Mouse (Mus musculus) liver, postnatal 0 days (tissue): ENCODE measurements at regions not wholly inside any gene's neighbourhood (a gene's known extent, or its start where the extent isn't known, plus 50 kb on each side); places are given as distances from the start of the nearest gene placed in this dataset.

Experiments used
- ATAC-seq: fragments of 200-750 bp; cut with Nextera tagmentation; 2 replicates; pipeline ENCODE4 v1.8.0; 2017; ENCODE audit warnings: mild to moderate bottlenecking, moderate library complexity
- DNase-seq: peaks from one replicate; pipeline ENCODE4 v3.0.0-alpha.2; 2016
- H3K27ac ChIP-seq: fragments of 300-500 bp; sonication (generic); 2 replicates; pipeline ENCODE4 v1.5.1; 2014; ENCODE audit warnings: antibody characterized with exemption, moderate library complexity, mild to moderate bottlenecking, low read depth
- H3K27me3 ChIP-seq: fragments of 300-500 bp; sonication (generic); 2 replicates; pipeline ENCODE4 v1.6.1; 2014; ENCODE audit warnings: low read length, control low read depth, mixed read lengths; ENCODE audit not compliant: insufficient read depth
- H3K36me3 ChIP-seq: fragments of 300-500 bp; sonication (generic); replicated peaks from 2 replicates; pipeline ENCODE4 v1.6.1; 2014; ENCODE audit warnings: mild to moderate bottlenecking, control low read depth, low read length, moderate library complexity, mixed read lengths; ENCODE audit not compliant: insufficient read depth
- H3K4me1 ChIP-seq: fragments of 300-500 bp; sonication (generic); 2 replicates; pipeline ENCODE4 v1.6.1; 2014; ENCODE audit warnings: antibody characterized with exemption, mild to moderate bottlenecking, control low read depth; ENCODE audit not compliant: insufficient read depth
- H3K4me2 ChIP-seq: fragments of 300-500 bp; sonication (generic); 2 replicates; pipeline ENCODE4 v1.6.1; 2014; ENCODE audit warnings: low read depth, mild to moderate bottlenecking, low read length, moderate library complexity, mixed read lengths
- H3K4me3 ChIP-seq: fragments of 300-500 bp; sonication (generic); 2 replicates; pipeline ENCODE4 v1.5.1; 2014; ENCODE audit warnings: low read depth, low read length
- H3K9ac ChIP-seq: fragments of 300-500 bp; sonication (generic); replicated peaks from 2 replicates; pipeline ENCODE4 v1.6.1; 2014; ENCODE audit warnings: mild to moderate bottlenecking, moderate library complexity
- H3K9me3 ChIP-seq: fragments of 300-500 bp; sonication (generic); 2 replicates; pipeline ENCODE4 v1.6.1; 2016; ENCODE audit warnings: mild to moderate bottlenecking, control low read depth, low read length, mixed read lengths
- CTCF ChIP-seq: sonication (generic); IDR thresholded peaks from 2 replicates; pipeline ENCODE4 v1.5.1; 2016; ENCODE audit warnings: antibody characterized with exemption, low read depth
- EP300 ChIP-seq: IDR thresholded peaks from 2 replicates; pipeline ENCODE4 v1.6.1; 2016; ENCODE audit warnings: antibody characterized with exemption, low read depth, mild to moderate bottlenecking
- WGBS: fragments of 180-500 bp; shearing (Covaris S2); extraction: QIAGEN DNeasy Blood & Tissue Kit; methylation state at CpG from one replicate; pipeline ENCODE4 v1.1.7; 2014; ENCODE audit not compliant: insufficient replicate concordance; 5-methylcytosine and 5-hydroxymethylcytosine counted together

GRCm38 (mm10) chr9:116511450-116511849, 336.3 kb upstream of the Tgfbr2 start:
- Histone ChIP-seq H3K27me3 (no peaks in the 10 kb centered on the region), H3K4me2 (no peak overlapping the region), H3K36me3 (no peaks in the 10 kb centered on the region), H3K9ac (no peak overlapping the region), H3K4me3 (no peak overlapping the region), H3K9me3 (no peaks in the 10 kb centered on the region), H3K27ac (no peak overlapping the region), H3K4me1 (no peaks in the 10 kb centered on the region)
- DNase-seq (no peak), ATAC-seq (no peak)
- peak; percentile 61 for TF ChIP-seq CTCF
- no peak for TF ChIP-seq EP300
- whole genome bisulfite sequencing, result 36% methylated on average over 3 of the region's 3 CpGs

- H3K4me3 ChIP-seq, result no peak overlapping the region
- no peaks in the 10 kb centered on the region for H3K27me3 ChIP-seq
- H3K4me2 ChIP-seq, result no peak overlapping the region
- WGBS, result 71% methylated on average over 5 of the region's 5 CpGs
- no peaks in the 10 kb centered on the region for H3K9me3 ChIP-seq
- no peaks in the 10 kb centered on the region; the same call in 1 of the 2 replicates for H3K4me1 ChIP-seq
- H3K36me3 ChIP-seq, result no peaks in the 10 kb centered on the region
- H3K27ac ChIP-seq, result no peak overlapping the region
- no peak overlapping the region for H3K9ac ChIP-seq
- ATAC-seq, result no peak
- no peak for TF ChIP-seq EP300
- TF ChIP-seq CTCF, result no peak
- DNase-seq, result no peak
These were observed 332.6 kb upstream of the Tgfbr2 start for GRCm38 (mm10) chr9:116507756-116508155.

- Histone ChIP-seq H3K36me3 (no peaks in the 10 kb centered on the region), H3K4me1 (no peaks in the 10 kb centered on the region; the same call in 1 of the 2 replicates), H3K4me3 (no peak overlapping the region), H3K27me3 (no peaks in the 10 kb centered on the region), H3K9ac (no peak overlapping the region), H3K9me3 (no peaks in the 10 kb centered on the region), H3K27ac (no peak overlapping the region), H3K4me2 (no peak overlapping the region)
- WGBS, result 55% methylated on average over 5 of the region's 5 CpGs
- ATAC-seq (no peak), DNase-seq (no peak)
- no peak for TF ChIP-seq CTCF
- no peak for TF ChIP-seq EP300
These were observed 327.7 kb upstream of the Tgfbr2 start for GRCm38 (mm10) chr9:116502831-116503230.

GRCm38 (mm10) chr9:116500951-116501350, 325.8 kb upstream of the Tgfbr2 start:
- Histone ChIP-seq H3K4me3 (no peak overlapping the region), H3K27ac (no peak overlapping the region), H3K9me3 (no peaks in the 10 kb centered on the region), H3K9ac (no peak overlapping the region), H3K36me3 (no peaks in the 10 kb centered on the region), H3K4me1 (no peaks in the 10 kb centered on the region; the same call in 1 of the 2 replicates), H3K27me3 (no peaks in the 10 kb centered on the region), H3K4me2 (no peak overlapping the region)
- no peak for DNase-seq
- no peak for ATAC-seq
- WGBS, result 76% methylated on average over 3 of the region's 3 CpGs
- TF ChIP-seq EP300, result no peak
- no peak for TF ChIP-seq CTCF

GRCm38 (mm10) chr9:116491227-116491626, 316.1 kb upstream of the Tgfbr2 start:
- no peak overlapping the region for H3K9ac ChIP-seq
- H3K4me1 ChIP-seq, result no peaks in the 10 kb centered on the region
- ATAC-seq (no peak), DNase-seq (no peak)
- H3K4me3 ChIP-seq, result no peak overlapping the region
- no peaks in the 10 kb centered on the region for H3K27me3 ChIP-seq
- H3K4me2 ChIP-seq, result no peak overlapping the region
- H3K9me3 ChIP-seq, result no peaks in the 10 kb centered on the region
- no peaks in the 10 kb centered on the region for H3K36me3 ChIP-seq
- TF ChIP-seq EP300 (no peak), CTCF (peak; percentile 24; the same call in 1 of the 2 replicates)
- H3K27ac ChIP-seq, result no peak overlapping the region
- WGBS, result 77% methylated on average over 2 of the region's 2 CpGs

GRCm38 (mm10) chr9:116489787-116490186, 314.6 kb upstream of the Tgfbr2 start:
- Histone ChIP-seq H3K9me3 (no peaks in the 10 kb centered on the region), H3K36me3 (no peaks in the 10 kb centered on the region), H3K4me3 (no peak overlapping the region), H3K4me2 (no peak overlapping the region), H3K27me3 (no peaks in the 10 kb centered on the region), H3K27ac (no peak overlapping the region), H3K9ac (no peak overlapping the region), H3K4me1 (no peaks in the 10 kb centered on the region)
- WGBS, result 59% methylated on average over 4 of the region's 4 CpGs
- ATAC-seq, result no peak
- peak; percentile 62 for TF ChIP-seq CTCF
- no peak for TF ChIP-seq EP300
- peak; percentile 21 for DNase-seq

GRCm38 (mm10) chr9:116489273-116489672, 314.1 kb upstream of the Tgfbr2 start:
- TF ChIP-seq CTCF, result no peak
- no peak for TF ChIP-seq EP300
- no peak overlapping the region for H3K9ac ChIP-seq
- 79% methylated on average over 5 of the region's 5 CpGs for WGBS
- H3K9me3 ChIP-seq, result no peaks in the 10 kb centered on the region
- H3K36me3 ChIP-seq, result no peaks in the 10 kb centered on the region
- no peak overlapping the region for H3K27ac ChIP-seq
- ATAC-seq, result no peak
- no peak overlapping the region for H3K4me3 ChIP-seq
- no peak for DNase-seq
- H3K4me2 ChIP-seq, result no peak overlapping the region
- H3K27me3 ChIP-seq, result no peaks in the 10 kb centered on the region
- H3K4me1 ChIP-seq, result no peaks in the 10 kb centered on the region
